Mouse (Mus musculus) liver, postnatal 0 days (tissue): ENCODE data around the gene E330009J07Rik. TPM values are rescaled to one million over a fixed set of nuclear protein-coding genes. Genes with fewer than 3 reads are reported as not detected.

Source experiments
- ATAC-seq: fragments of 200-750 bp; cut with Nextera tagmentation; 2 replicates; pipeline ENCODE4 v1.8.0; 2017; ENCODE audit warnings: mild to moderate bottlenecking, moderate library complexity
- DNase-seq: peaks from one replicate; pipeline ENCODE4 v3.0.0-alpha.2; 2016
- H3K27ac ChIP-seq: fragments of 300-500 bp; sonication (generic); 2 replicates; pipeline ENCODE4 v1.5.1; 2014; ENCODE audit warnings: antibody characterized with exemption, moderate library complexity, mild to moderate bottlenecking, low read depth
- H3K27me3 ChIP-seq: fragments of 300-500 bp; sonication (generic); 2 replicates; pipeline ENCODE4 v1.6.1; 2014; ENCODE audit warnings: low read length, control low read depth, mixed read lengths; ENCODE audit not compliant: insufficient read depth
- H3K36me3 ChIP-seq: fragments of 300-500 bp; sonication (generic); replicated peaks from 2 replicates; pipeline ENCODE4 v1.6.1; 2014; ENCODE audit warnings: mild to moderate bottlenecking, control low read depth, low read length, moderate library complexity, mixed read lengths; ENCODE audit not compliant: insufficient read depth
- H3K4me1 ChIP-seq: fragments of 300-500 bp; sonication (generic); 2 replicates; pipeline ENCODE4 v1.6.1; 2014; ENCODE audit warnings: antibody characterized with exemption, mild to moderate bottlenecking, control low read depth; ENCODE audit not compliant: insufficient read depth
- H3K4me2 ChIP-seq: fragments of 300-500 bp; sonication (generic); 2 replicates; pipeline ENCODE4 v1.6.1; 2014; ENCODE audit warnings: low read depth, mild to moderate bottlenecking, low read length, moderate library complexity, mixed read lengths
- H3K4me3 ChIP-seq: fragments of 300-500 bp; sonication (generic); 2 replicates; pipeline ENCODE4 v1.5.1; 2014; ENCODE audit warnings: low read depth, low read length
- H3K9ac ChIP-seq: fragments of 300-500 bp; sonication (generic); replicated peaks from 2 replicates; pipeline ENCODE4 v1.6.1; 2014; ENCODE audit warnings: mild to moderate bottlenecking, moderate library complexity
- H3K9me3 ChIP-seq: fragments of 300-500 bp; sonication (generic); 2 replicates; pipeline ENCODE4 v1.6.1; 2016; ENCODE audit warnings: mild to moderate bottlenecking, control low read depth, low read length, mixed read lengths
- CTCF ChIP-seq: sonication (generic); IDR thresholded peaks from 2 replicates; pipeline ENCODE4 v1.5.1; 2016; ENCODE audit warnings: antibody characterized with exemption, low read depth
- EP300 ChIP-seq: IDR thresholded peaks from 2 replicates; pipeline ENCODE4 v1.6.1; 2016; ENCODE audit warnings: antibody characterized with exemption, low read depth, mild to moderate bottlenecking
- WGBS: fragments of 180-500 bp; shearing (Covaris S2); extraction: QIAGEN DNeasy Blood & Tissue Kit; methylation state at CpG from one replicate; pipeline ENCODE4 v1.1.7; 2014; ENCODE audit not compliant: insufficient replicate concordance; 5-methylcytosine and 5-hydroxymethylcytosine counted together
- polyA plus RNA-seq: library from polyadenylated mRNA; unstranded; fragments of >200 nt; fragmentation: Nextera tagmentation; extraction: Ambion mirVana; gene quantifications from 2 replicates; pipeline ENCODE4 v1.2.1, GENCODE M21; 2015

Gene E330009J07Rik
- polyA plus RNA-seq, 1 experiment from 2014 or later, result 5.0 TPM

- Histone ChIP-seq H3K9ac (no peak overlapping the region), H3K4me2 (no peak overlapping the region), H3K4me3 (no peak overlapping the region), H3K9me3 (no peaks in the 10 kb centered on the region), H3K27me3 (no peaks in the 10 kb centered on the region), H3K27ac (no peak overlapping the region), H3K4me1 (peaks cover 23% of the 10 kb centered on the region), H3K36me3 (peaks cover 6% of the 10 kb centered on the region)
- ATAC-seq (no peak), DNase-seq (no peak)
- TF ChIP-seq EP300, result no peak
- no peak for TF ChIP-seq CTCF
- WGBS, result 82% methylated on average over 7 of the region's 7 CpGs
Observed at GRCm38 (mm10) chr6:40427441-40427840, 8.5 kb downstream of the E330009J07Rik start.

- no peaks in the 10 kb centered on the region for H3K4me1 ChIP-seq
- no peak overlapping the region for H3K27ac ChIP-seq
- WGBS, result 63% methylated on average over 1 of the region's 1 CpGs
- DNase-seq (peak; percentile 63), ATAC-seq (no peak)
- no peak overlapping the region for H3K4me3 ChIP-seq
- H3K9me3 ChIP-seq, result no peaks in the 10 kb centered on the region
- no peaks in the 10 kb centered on the region for H3K27me3 ChIP-seq
- H3K4me2 ChIP-seq, result no peak overlapping the region
- TF ChIP-seq CTCF, result peak; percentile 77
- no peak for TF ChIP-seq EP300
- peaks cover 9% of the 10 kb centered on the region for H3K36me3 ChIP-seq
- no peak overlapping the region for H3K9ac ChIP-seq
Observed at GRCm38 (mm10) chr6:40423774-40424173, 12.2 kb downstream of the E330009J07Rik start.

GRCm38 (mm10) chr6:40423013-40423412, 12.9 kb downstream of the E330009J07Rik start:
- H3K9ac ChIP-seq, result no peak overlapping the region
- H3K27ac ChIP-seq, result no peak overlapping the region
- H3K4me3 ChIP-seq, result no peak overlapping the region
- DNase-seq, result no peak
- TF ChIP-seq EP300, result no peak
- no peak for TF ChIP-seq CTCF
- WGBS, result 86% methylated on average over 1 of the region's 1 CpGs
- H3K4me1 ChIP-seq, result no peaks in the 10 kb centered on the region
- H3K9me3 ChIP-seq, result no peaks in the 10 kb centered on the region
- no peak for ATAC-seq
- H3K4me2 ChIP-seq, result no peak overlapping the region
- H3K27me3 ChIP-seq, result no peaks in the 10 kb centered on the region
- H3K36me3 ChIP-seq, result peaks cover 9% of the 10 kb centered on the region

GRCm38 (mm10) chr6:40421099-40421498, 14.8 kb downstream of the E330009J07Rik start:
- Histone ChIP-seq H3K9ac (no peak overlapping the region), H3K36me3 (peaks cover 9% of the 10 kb centered on the region), H3K4me2 (no peak overlapping the region), H3K4me3 (no peak overlapping the region), H3K27me3 (no peaks in the 10 kb centered on the region), H3K4me1 (no peaks in the 10 kb centered on the region), H3K9me3 (no peaks in the 10 kb centered on the region), H3K27ac (no peak overlapping the region)
- 87% methylated on average over 6 of the region's 6 CpGs for WGBS
- ATAC-seq (no peak), DNase-seq (no peak)
- TF ChIP-seq EP300 (no peak), CTCF (no peak)

GRCm38 (mm10) chr6:40418386-40418785, 17.5 kb downstream of the E330009J07Rik start:
- no peak overlapping the region for H3K4me3 ChIP-seq
- H3K27me3 ChIP-seq, result no peaks in the 10 kb centered on the region
- no peaks in the 10 kb centered on the region for H3K4me1 ChIP-seq
- no peak overlapping the region for H3K4me2 ChIP-seq
- H3K36me3 ChIP-seq, result peaks cover 9% of the 10 kb centered on the region
- 86% methylated on average over 4 of the region's 4 CpGs for WGBS
- no peaks in the 10 kb centered on the region for H3K9me3 ChIP-seq
- ATAC-seq (no peak), DNase-seq (no peak)
- TF ChIP-seq EP300 (no peak), CTCF (no peak)
- no peak overlapping the region for H3K27ac ChIP-seq
- H3K9ac ChIP-seq, result no peak overlapping the region

GRCm38 (mm10) chr6:40415799-40416198, 20.1 kb downstream of the E330009J07Rik start:
- TF ChIP-seq CTCF, result no peak
- TF ChIP-seq EP300, result no peak
- Histone ChIP-seq H3K9me3 (no peaks in the 10 kb centered on the region), H3K27me3 (no peaks in the 10 kb centered on the region), H3K27ac (no peak overlapping the region), H3K9ac (no peak overlapping the region), H3K4me2 (no peak overlapping the region), H3K36me3 (peaks cover 2% of the 10 kb centered on the region; the same call in 1 of the 2 replicates), H3K4me3 (no peak overlapping the region), H3K4me1 (no peaks in the 10 kb centered on the region)
- WGBS, result 72% methylated on average over 5 of the region's 5 CpGs
- ATAC-seq (no peak), DNase-seq (no peak)

- no peak overlapping the region for H3K4me2 ChIP-seq
- TF ChIP-seq EP300 (no peak), CTCF (no peak)
- no peaks in the 10 kb centered on the region for H3K27me3 ChIP-seq
- H3K4me1 ChIP-seq, result no peaks in the 10 kb centered on the region
- ATAC-seq (no peak), DNase-seq (no peak)
- WGBS, result 86% methylated on average over 3 of the region's 3 CpGs
- no peak overlapping the region for H3K27ac ChIP-seq
- no peaks in the 10 kb centered on the region for H3K9me3 ChIP-seq
- no peak overlapping the region for H3K4me3 ChIP-seq
- H3K36me3 ChIP-seq, result no peaks in the 10 kb centered on the region; the same call in 1 of the 2 replicates
- H3K9ac ChIP-seq, result no peak overlapping the region
Observed at GRCm38 (mm10) chr6:40413565-40413964, 22.4 kb downstream of the E330009J07Rik start.
